Mouse (Mus musculus): ENCODE data around the gene Olfr13. TPM values are rescaled to one million over a fixed set of nuclear protein-coding genes. Genes with fewer than 3 reads are reported as not detected.
"Not testable (repeated sequence)": the region's sequence is repeated elsewhere in the genome, so short reads cannot be mapped to it uniquely, and the experiment has no call there.

Gene Olfr13
- not detected for total RNA-seq (2021)

DNA sequence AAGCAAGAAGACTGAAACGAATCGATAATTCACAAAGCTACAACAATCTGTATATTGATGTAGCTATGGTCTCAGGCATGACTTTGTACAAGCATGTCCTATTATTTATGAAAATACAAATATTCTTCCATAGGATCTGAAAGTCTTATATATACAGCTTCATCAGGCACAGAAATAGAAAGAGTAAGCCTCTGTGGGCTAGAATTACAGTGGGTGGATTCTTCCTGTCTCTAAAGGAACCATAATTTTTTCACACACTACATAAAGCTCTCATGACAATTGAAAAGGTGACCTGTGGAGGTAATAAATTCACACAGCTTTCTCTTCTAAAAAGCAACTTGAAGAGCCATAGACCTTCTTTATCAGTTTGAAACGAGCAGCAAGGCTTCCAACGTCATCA is at the start of gene Olfr13:
Gene Olfr13, plus strand, starts transcription at position 301 of the 400 bp plus-strand sequence.
- intact Hi-C loops (cut with DNase I), result no loop called here

DNA sequence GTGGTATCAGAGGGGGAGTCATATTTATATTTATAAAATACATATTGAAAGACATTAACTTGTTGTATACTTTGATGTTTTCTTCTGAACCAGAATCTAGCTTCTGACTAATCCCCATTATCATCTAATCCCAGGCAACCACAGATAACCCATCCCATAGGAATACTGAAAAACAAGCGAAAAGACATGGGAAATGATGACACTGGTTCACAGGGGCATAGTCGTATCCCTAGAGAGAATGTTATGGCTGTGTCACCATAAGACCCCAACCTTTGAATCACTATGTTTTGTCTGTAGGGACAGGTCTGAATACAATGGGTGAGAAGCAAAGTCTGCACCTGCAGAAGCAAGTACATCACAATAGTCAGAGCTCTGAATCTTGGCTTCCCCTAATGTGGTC is 25.7 kb upstream of the Olfr13 start, which contains the start of gene Olfr237-ps1:
Gene Olfr237-ps1, plus strand, starts transcription at position 301 of the 400 bp plus-strand sequence.
- DNase-seq; intact Hi-C loops (cut with DNase I): not testable (repeated sequence)

More for the DNA sequence above, at the start of gene Olfr13:
- DNase-seq, result no peak

- DNase-seq, result no peak
- intact Hi-C loops (cut with DNase I), result no loop called here
Observed at GRCm38 (mm10) chr6:43159502-43159901, 12.4 kb upstream of the Olfr13 start.

- intact Hi-C loops (cut with DNase I), result no loop called here
- no peak for DNase-seq
Observed at GRCm38 (mm10) chr6:43162982-43163381, 9.0 kb upstream of the Olfr13 start, which contains the start of gene Olfr437. Gene Olfr437 (plus strand): TSS chr6:43163282.

- intact Hi-C loops (cut with DNase I), result no loop called here
- no peak for DNase-seq
Observed at GRCm38 (mm10) chr6:43167246-43167645, 4.7 kb upstream of the Olfr13 start.

DNA sequence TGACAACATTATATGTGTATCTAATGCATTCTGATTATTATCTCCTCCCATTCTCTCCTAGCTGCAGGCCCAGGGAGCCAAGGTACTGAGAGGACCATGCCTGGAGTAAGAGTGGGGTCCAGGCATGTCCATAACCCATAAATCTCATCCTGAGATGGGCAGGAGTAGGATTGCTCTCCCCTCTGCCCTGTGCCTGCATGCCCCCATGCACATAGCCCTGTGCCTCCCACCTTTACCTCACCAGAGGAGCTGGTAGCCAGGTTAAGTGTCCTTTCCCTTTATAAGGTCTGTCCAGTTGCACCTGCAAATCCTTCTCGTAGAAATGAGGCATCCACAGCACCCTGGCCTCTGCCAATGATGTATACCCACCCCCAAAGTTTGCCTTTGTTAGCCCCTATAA is 6.2 kb downstream of the Olfr13 start:
- intact Hi-C loops (cut with DNase I), result no loop called here
- DNase-seq, result no peak

DNA sequence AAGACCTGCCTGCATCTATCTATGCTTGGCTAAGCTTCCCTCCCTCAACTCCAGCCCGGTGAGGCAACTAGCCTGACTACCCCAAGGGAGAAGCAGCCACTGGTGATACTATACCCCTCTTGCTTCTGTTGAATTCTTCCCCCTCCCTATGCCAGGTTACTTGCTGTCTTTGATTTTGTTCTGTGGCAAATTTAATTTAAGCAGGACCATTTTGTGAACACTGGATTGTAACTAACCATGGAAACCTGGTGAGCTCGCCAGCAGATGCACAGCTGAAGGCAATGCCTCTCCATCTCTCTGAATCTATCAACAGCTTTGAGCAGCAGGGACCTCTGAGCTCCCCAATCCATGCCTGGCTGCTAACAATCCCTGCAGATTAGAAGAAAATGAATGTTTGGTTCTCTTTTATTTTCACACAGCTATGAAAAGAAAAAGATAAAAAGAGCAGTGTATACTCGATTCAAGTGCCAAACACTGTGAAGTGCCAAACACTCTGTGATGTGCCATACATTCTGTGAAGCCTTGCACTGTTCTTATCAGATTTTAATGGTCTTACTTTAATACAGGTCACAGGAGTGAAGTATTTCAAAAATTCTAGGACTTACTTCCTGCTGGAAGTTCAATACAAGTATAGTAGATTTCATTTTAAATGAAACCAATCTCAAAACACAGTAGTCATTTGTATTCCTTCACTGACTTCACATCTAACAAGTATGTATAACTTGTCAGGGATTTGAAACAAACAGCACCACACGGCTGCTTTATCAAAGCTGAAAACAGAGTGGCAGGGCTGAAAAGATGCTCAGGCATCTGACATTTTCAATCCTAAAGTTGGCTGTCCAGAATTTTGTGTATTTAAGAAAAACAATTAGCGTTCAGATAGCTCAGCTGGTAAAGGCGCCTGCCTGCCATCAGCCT is 6.9 kb downstream of the Olfr13 start:
- DNase-seq, result no peak
- intact Hi-C loops (cut with DNase I), result no loop called here

- intact Hi-C loops (cut with DNase I), result no loop called here
- DNase-seq, result no peak
Observed at GRCm38 (mm10) chr6:43190986-43191385, 19.0 kb downstream of the Olfr13 start.

DNA sequence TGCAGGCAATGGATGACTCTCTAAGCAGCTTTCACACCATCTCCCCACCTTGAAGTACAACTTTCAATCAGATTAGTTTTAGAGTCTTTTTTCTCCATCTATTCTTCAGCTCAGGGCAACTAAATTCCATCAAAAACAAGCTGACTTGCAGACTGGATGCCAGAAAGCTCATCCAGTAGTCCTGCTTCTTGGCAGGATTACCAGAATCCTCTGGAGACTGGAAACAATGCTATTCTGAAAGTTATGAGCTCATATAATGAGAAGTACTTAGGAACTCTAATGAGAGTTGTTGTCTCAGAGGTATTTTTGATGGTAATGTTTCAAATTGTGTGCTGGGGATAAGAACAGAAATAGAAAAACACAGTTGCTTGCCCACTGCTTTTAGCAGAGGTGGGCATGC is 24.8 kb downstream of the Olfr13 start, which contains the start of gene Olfr435:
Gene Olfr435, plus strand, starts transcription at position 366 of the 400 bp plus-strand sequence.
- intact Hi-C loops (cut with DNase I), result no loop called here
- no peak for DNase-seq

DNA sequence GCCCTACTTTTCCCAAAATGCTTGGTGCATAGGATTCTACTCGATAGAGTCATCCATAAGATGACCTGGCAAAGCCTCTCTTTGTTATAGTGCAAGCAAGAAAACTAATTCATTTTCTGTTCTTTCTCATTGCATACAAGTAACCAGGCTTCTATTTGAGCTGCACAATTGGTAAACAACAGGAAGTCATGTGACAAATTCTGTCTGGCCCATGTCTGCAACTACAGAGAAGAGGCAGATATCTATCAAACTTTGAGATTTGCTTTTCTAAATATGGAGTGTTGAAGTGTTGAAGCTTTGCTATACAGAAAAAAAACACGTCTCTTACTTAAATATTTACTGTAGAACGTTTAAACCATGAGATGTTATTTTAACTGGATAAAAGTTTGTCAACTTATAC is 26.2 kb downstream of the Olfr13 start:
- intact Hi-C loops (cut with DNase I), result no loop called here
- no peak for DNase-seq

DNA sequence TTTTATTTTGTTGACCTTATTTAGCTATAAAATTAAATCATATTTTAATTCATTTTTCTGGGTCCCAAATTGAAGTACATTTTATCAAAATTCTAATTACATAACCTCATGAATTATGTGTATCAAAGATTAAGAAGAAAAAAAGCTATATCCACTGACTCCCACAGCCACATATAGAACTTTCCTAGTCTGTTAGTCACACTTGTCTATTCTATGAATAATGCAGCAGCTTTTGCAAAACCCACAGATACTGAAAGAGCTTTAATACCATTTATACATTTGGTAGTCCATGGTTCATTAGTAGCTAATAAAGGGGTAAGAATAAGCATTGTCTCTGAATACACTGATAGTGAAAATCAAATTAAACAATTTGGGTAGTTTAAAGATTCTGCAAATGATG is 30.8 kb downstream of the Olfr13 start:
- no peak for DNase-seq
- intact Hi-C loops (cut with DNase I), result no loop called here

GRCm38 (mm10) chr6:43205355-43205754 is 33.4 kb downstream of the Olfr13 start:
- intact Hi-C loops (cut with DNase I), result no loop called here
- DNase-seq, result no peak

GRCm38 (mm10) chr6:43212873-43213272 is 40.9 kb downstream of the Olfr13 start, which contains the start of gene Olfr434:
Gene Olfr434 (plus strand): TSS chr6:43213021.
- DNase-seq; intact Hi-C loops (cut with DNase I): not testable (repeated sequence)

Other genes starting within 250 kb of the Olfr13 start
- not detected for gene Olfr444, start 223.1 kb upstream of the Olfr13 start, total RNA-seq (2021)
- not detected for gene Olfr441, start 65.8 kb upstream of the Olfr13 start, total RNA-seq (2021)
- not detected for gene Olfr237-ps1, start 25.6 kb upstream of the Olfr13 start, total RNA-seq (2021)
- gene Olfr437, start 8.9 kb upstream of the Olfr13 start, total RNA-seq (2021), result not detected
- not detected for gene Olfr435, start 25.0 kb downstream of the Olfr13 start, total RNA-seq (2021)
- not detected for gene Olfr434, start 40.9 kb downstream of the Olfr13 start, total RNA-seq (2021)
- not detected for gene Olfr47, start 59.4 kb downstream of the Olfr13 start, total RNA-seq (2021)
- gene Arhgef5, start 93.4 kb downstream of the Olfr13 start, total RNA-seq (2021), result 10 to 100 TPM; 14.0 to 14.1 TPM
- gene Nobox, start 137.4 kb downstream of the Olfr13 start, total RNA-seq (2021), result not detected